Mouse (Mus musculus) urinary bladder, postnatal 36 days (tissue): ENCODE results near the gene Colgalt1.
A peak's percentile ranks its signal among the peaks of the same experiment; 100 is the strongest.

Source experiments
- DNase-seq, 2 experiments: peaks; one replicate each; pipeline ENCODE4 v3.0.0; 2022; ENCODE audit warnings: low spot score in 2 of 2, mixed read lengths in 1 of 2

Gene Colgalt1

DNA sequence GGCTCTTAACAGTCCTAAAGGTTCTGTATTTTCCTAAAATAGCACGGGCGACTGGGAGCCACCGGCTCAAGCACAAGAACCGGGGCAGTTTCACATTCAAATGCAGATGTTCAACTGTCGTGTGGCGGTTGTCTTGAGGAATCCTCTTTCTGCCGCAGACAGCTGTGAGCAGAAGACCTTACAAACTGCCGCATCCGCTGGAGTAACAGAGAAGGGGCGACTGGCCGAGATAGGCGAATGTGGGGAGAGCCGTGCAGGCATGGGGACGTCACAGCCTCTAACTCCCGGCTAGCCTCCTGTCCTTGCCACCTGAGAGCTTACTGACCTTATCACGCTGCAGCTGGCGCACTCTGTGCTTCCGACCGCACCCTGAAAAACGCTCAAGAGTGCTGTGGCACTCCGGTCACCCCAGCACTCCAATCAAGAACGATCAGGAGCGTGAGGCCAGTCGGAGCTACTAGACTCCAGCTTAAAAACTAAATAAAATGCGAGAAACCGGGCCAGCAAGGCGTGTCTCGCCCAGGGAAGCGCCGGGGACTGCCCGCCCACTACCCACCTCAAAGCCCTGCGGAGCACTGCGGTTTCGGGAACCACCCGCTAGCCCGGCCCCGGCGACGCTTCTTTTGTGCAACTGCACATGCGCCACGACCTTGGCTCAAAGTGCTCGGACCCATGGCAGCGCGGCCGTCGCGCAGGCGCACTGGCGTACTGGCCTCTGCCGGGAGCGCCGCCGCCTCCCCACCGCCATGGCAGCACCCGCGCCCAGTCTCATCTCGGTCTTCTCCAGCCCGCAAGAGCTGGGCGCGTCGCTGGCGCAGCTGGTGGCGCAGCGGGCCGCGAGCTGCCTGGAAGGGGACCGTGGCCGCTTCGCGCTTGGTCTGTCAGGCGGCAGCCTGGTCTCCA is 19.1 kb upstream of the Colgalt1 start, which contains the start of gene Pgls:
TSS of gene Pgls (plus strand) at position 706 of the 903 bp plus-strand sequence.
- peak; percentile 88 to 94 for DNase-seq

DNA sequence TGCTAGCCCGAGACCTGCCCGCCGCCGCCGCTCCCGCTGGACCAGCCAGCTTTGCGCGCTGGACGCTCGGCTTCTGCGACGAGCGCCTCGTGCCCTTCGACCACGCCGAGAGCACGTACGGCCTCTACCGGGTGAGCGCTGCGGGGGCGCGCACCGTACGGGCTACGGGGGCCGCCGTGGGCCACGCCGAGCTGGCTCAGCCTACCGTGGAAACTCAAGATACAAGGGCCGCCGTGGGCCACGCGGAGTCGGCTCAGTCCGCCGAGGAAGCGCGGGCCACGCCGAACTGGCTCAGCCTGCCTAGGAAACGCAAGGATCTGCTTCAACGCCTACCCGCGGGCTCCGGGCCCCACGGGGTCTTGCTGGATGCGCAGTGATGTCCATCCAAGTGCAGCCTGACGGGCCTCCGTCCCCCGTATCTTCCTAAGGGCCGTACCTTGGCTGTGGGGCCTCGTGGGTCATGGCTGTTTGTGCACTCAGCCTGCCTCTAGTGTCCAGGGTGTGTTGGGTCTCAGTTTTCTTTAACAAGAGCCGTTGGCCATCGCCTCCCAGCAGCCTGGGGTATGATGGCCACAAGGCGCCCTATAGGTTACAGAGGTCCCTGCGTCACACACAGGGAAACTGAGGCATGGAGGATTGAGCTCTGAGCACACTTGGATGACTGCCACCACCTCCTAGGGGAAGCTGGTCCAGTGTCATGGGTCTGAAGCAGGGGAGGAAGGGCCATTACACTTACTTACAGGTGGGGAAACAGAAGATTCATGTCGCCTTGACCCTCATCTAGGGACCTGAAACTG is 18.2 kb upstream of the Colgalt1 start:
- DNase-seq = peak in 1 of 2 experiments; percentile 76

GRCm38 (mm10) chr8:71593556-71594323 is 17.1 kb upstream of the Colgalt1 start:
- DNase-seq = no peak

GRCm38 (mm10) chr8:71594324-71594722 is 16.5 kb upstream of the Colgalt1 start:
- no peak for DNase-seq

DNA sequence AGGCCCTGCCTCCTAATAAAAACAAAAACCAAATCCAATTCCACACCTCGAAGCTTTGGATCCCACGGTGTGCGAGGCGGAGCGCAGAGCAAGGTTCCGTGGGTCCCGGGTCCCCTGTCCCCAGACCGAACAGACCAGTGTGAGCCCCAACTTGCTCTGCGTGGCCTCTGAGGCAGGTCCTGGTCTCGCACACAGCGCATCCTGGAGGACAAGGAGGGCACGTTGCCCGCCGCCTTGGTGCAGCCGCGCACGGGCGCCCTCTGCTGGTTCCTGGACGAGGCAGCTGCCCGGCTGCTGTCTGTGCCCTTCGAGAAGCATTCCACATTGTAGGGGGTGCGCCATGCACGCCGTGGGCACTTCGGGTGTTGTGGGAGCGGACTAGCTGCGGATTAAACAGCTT is 14.9 kb upstream of the Colgalt1 start:
- peak; percentile 82 to 87 for DNase-seq

- DNase-seq = no peak
Observed at GRCm38 (mm10) chr8:71596384-71596783, 14.4 kb upstream of the Colgalt1 start.

- DNase-seq = no peak
Observed at GRCm38 (mm10) chr8:71596798-71597197, 14.0 kb upstream of the Colgalt1 start.

DNA sequence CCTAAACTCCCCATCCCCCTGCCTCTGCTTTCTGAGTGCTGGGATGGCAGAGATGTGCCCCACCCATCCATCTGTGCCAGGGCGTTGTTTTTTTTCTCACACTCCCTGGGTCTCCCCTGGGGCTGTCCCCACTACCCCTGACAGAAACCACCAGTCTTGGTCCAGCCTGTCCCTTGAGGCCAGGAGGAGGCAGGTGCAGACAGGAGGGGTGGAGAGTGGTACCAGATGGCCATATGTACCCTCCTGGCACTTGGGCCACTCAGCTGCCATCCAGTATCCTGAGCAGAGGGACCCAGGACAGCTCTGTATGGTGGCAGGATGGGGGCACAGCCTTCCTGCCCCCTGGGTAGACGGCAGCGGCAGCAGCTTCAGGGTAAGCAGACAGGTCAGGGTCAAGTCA is 13.3 kb upstream of the Colgalt1 start, which contains the start of gene Fam129c:
TSS of gene Fam129c (plus strand) at position 198 of the 400 bp plus-strand sequence.
- no peak for DNase-seq

- DNase-seq = no peak
Observed at GRCm38 (mm10) chr8:71598375-71598774, 12.4 kb upstream of the Colgalt1 start.

GRCm38 (mm10) chr8:71598841-71599240 is 12.0 kb upstream of the Colgalt1 start:
- no peak for DNase-seq

DNA sequence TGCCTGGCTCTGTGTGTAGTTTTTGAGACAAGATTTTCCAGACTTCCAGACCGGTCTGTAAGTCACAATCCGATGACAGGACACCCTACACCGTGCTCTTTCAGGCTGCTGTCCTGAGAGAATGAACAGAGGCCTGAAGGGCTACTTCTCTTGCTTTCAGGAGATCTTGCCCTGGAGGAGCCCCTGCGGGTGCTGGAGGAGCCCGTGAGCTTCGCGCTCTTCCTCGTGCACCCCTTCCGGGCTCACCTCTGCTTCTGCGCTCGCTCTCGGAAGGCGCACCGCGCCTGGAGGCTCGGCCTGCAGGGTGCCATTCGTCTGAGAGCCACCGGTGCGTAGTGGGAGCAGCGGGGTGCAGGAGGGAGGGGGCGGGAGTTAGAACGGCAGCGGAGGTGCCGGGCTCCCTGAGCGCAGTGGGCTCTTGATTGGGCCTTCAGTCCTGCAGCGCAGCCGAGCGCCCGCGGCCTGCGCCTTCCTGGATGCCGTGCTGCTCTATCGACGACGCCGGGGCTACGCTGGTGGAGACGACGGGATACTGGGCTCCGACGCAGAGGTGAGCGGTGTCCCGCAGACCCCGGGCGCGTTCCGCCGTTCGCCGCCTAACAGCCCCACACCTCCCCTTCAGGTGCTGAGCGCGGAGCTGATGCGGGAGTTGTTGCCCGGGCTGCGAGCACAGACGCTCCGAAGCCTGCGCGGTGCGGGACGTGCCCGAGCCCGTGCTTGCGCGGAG is 8.7 kb upstream of the Colgalt1 start:
- DNase-seq = no peak

DNA sequence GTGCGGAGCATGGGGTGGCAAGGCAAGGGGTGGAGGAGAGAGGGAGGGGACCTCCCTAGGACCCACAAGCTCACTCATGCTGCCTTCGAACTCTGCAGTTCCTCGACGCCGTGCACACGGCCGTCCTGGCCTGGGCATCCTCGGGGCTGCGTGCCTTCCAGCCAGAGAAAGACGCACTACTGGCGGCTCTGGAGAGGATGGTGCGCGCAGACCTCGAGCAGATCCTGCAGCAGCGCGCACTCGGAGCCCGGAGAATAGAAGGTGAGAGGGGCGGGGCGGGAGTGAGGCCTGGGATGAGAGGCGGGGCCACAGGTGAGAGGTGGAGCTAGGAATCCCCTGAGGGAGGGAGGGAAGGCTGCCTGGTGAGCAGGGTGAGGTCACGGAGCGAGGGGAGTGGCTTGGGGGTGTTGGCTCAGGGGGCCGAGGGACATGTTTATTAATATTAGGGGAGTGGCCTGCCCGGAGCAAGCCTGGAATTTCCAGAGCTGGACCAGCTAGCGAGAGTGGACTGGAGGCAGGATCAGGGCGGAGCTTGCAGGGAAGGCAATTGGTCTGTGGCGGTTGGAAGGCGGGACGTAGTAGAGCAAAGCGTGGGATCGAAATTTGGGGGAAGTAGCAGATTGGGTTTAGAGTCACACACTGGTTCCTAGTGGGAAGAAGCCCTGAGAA is 8.0 kb upstream of the Colgalt1 start:
- DNase-seq = peak; percentile 75 to 86

GRCm38 (mm10) chr8:71604021-71604420 is 6.8 kb upstream of the Colgalt1 start:
- DNase-seq = no peak

GRCm38 (mm10) chr8:71612141-71612540 is 1.3 kb downstream of the Colgalt1 start:
- no peak for DNase-seq

- no peak for DNase-seq
Observed at GRCm38 (mm10) chr8:71613418-71613817, 2.6 kb downstream of the Colgalt1 start.

GRCm38 (mm10) chr8:71619786-71620185 is 9.0 kb downstream of the Colgalt1 start:
- DNase-seq = no peak

GRCm38 (mm10) chr8:71625088-71625487 is 14.3 kb downstream of the Colgalt1 start:
- no peak for DNase-seq

DNA sequence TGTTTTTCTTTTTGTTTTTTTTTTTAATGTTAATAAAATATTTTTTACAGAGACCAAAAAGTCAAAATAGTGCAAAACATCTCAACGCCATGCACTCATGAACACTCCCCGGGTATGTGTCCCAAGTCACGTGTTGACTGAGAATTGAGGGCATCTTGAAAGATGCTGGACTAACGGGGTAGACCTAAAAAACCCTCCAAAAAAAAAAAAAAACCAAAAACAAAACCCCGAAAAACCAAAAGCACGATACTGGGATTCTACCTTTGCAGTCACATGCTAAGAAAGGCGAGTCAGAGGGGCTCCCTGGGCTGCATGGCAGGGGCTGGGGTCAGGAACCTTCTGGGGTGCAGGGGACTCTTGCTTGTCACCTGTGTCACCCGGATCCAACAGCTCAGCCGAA is 16.0 kb downstream of the Colgalt1 start:
- DNase-seq = no peak

- no peak for DNase-seq
Observed at GRCm38 (mm10) chr8:71627265-71628099, 16.7 kb downstream of the Colgalt1 start.
